Mouse (Mus musculus) gastrocnemius, postnatal 14 days (tissue): Measurements from ENCODE around the gene Tex19.2. TPM values are rescaled to one million over a fixed set of nuclear protein-coding genes. Genes with fewer than 3 reads are reported as not detected.
"Not testable (repeated sequence)": the region's sequence is repeated elsewhere in the genome, so short reads cannot be mapped to it uniquely, and the experiment has no call there.

ENCODE experiments used
- DNase-seq: peaks from one replicate; pipeline ENCODE4 v3.0.0; 2021; ENCODE audit warnings: mixed read lengths
- intact Hi-C: fragments of 180-260 bp; cut with DNase I; formaldehyde crosslinking; loops from one replicate; pipeline ENCODE4 v1.15.1; 2025; ENCODE audit warnings: low total_unique reads
- total RNA-seq, 2 experiments: library from RNA; stranded (reverse); gene quantifications; 2 replicates each; pipeline ENCODE4 v1.2.3; 2021

The Tex19.2 gene
- total RNA-seq, 2 experiments from 2014 or later, result not detected

DNA sequence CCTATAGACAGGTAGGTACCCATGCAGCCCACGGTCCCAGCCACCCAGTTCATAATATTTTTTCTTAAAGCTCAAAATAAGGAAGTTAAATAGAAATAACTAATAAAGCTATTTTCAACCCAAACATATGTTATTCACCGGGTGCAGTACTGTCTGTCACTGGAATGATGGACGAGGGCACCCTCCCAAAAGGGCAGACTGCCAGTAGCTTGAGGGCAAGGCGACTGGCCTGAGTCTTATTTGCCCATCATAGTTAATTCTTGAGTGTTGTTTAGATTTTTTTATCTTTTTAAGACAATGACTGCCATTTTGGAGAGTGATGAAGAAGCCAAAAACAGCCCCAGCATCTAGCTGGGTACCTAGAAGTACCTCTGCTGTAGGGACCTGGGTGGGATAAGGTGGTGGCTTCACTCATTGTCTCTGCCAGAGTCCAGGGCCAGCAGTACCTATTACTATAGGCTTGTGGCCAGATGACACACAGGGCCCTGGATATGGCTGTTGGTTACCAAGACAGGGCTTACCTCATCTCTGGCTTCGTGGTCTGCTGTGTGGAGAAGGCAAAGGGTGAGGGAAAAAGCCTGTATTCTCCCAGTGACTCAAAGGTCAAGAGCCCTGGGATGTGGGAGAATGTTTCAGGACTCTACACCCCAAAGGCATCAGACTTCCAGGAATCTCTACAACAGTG, 6.2 kb downstream of the Tex19.2 start:
- intact Hi-C loops, result no loop called here
- no peak for DNase-seq

DNA sequence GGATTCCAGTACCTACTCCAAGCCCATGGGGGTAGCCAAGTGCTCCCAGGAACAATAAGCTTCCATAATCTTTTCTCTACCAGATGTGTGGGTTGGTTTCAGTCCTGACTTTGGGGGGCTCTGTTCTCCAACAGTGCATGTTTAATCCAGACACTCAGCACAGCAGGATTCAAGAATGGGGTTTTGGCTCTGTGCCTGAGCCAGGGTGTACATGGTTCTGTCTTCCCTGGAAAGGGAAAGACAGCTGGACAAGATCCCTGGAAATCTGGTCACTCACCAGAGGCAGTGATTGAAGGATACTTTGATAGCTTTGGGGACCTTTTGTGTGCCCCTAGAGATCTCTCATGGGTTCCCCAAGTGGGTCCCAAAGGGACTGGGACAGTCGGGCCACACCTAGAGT, 6.9 kb downstream of the Tex19.2 start:
- intact Hi-C loops, result no loop called here
- DNase-seq, result no peak

- no peak for DNase-seq
- intact Hi-C loops, result no loop called here
Measured at GRCm38 (mm10) chr11:121111051-121111450, 7.4 kb downstream of the Tex19.2 start.

DNA sequence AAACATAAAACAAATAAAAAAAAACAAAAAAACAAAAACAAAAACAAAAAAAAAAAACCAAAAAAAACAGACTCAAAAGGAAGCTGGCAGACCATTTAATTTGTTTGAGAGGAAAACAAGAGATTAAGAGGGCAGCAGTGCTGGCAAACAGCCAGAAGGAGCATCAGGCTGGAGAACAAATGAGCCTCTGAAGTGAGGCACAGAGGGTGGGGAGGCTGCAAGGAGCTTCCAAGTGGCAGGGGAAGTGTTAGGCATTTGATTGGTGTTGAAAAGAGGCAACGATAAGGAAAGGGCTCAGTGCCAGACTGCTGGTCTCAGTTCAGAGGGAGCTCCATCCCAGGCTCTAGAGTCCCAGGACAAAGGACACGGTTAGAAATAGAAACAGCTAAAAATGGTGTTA, 8.5 kb downstream of the Tex19.2 start:
- no peak for DNase-seq
- intact Hi-C loops, result no loop called here

GRCm38 (mm10) chr11:121108061-121108460, 10.4 kb downstream of the Tex19.2 start:
- no peak for DNase-seq
- intact Hi-C loops, result no loop called here

- DNase-seq, intact Hi-C loops: not testable (repeated sequence)
Measured at GRCm38 (mm10) chr11:121107242-121107641, 11.2 kb downstream of the Tex19.2 start.

DNA sequence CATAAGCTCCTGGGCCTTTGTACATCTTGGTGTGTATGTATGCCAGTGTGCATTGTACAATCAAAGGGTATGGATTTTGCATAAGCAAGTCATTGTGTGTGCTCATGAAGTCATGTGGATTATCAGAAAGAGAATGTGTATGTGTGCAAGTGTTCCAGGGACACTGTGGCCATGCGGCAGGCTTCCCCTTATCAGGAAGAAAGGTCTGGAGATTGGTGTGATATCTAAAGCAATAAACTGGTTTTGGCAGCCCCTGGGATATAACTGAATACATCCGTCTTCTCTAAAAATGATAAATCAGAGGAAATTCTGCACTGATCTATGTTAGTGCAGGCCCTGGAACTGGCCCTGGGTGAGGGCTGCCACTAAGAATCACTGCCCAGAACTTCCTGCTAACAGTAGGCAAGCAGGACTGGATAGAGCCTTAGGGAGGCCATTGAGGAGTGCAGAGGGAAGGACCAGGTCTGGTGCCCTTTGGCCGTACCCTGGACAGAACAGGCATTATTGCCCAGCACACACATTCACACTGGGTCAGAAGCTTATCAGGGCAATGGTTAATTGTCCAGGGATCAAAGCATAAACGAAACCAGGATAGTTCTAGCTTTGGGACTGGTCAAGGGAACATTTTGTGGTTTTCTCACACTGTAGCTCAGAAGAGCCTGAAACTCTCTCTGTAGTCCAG, 17.2 kb downstream of the Tex19.2 start:
- no peak for DNase-seq
- intact Hi-C loops, result no loop called here

GRCm38 (mm10) chr11:121100692-121101091, 17.8 kb downstream of the Tex19.2 start:
- DNase-seq, result no peak
- intact Hi-C loops, result no loop called here

DNA sequence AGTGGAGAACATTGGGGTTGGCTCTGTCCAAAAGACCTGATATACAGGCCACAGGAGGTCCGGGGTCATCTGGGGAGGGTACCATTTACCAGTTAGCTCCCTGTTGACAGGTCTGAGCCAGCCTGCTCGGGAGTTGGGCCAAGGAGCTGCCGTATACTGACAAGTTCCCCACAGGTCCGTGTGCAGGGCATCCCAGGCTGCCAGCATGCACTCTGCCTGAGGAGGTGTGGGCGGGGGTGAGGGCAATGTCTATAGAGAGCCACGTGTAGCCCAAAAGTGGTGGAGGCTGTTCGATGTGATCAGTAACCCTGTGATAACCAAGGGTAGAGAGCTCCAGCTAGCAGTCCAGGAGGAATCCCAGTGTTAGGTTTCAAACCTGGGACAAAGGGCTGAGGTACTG, 18.7 kb downstream of the Tex19.2 start:
- intact Hi-C loops, result no loop called here
- no peak for DNase-seq

- intact Hi-C loops, result no loop called here
- no peak for DNase-seq
Measured at GRCm38 (mm10) chr11:121092606-121093585, 25.6 kb downstream of the Tex19.2 start.

- intact Hi-C loops, result no loop called here
- DNase-seq, result no peak
Measured at GRCm38 (mm10) chr11:121090943-121091342, 27.5 kb downstream of the Tex19.2 start.

GRCm38 (mm10) chr11:121089756-121090546, 28.5 kb downstream of the Tex19.2 start:
- no peak for DNase-seq
- intact Hi-C loops, result no loop called here

DNA sequence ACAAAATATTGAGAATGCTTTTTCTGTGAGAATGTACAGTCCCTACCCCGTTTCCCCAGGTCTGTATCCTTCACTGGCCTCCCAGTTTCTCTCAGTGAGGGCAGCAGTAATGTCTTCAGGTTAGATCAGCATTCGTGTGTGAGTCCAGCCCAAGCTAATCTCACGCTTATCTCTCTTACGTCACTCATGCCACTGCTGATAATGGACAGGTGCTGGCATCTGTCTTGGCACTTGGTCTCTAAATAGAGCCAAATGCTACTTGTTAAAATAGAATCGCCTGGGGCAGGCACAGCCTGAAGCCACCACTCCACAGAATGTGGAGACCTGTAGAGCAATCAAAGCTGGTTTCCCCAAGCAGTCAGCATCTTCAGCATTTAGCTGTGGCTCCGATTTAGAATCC, 29.5 kb downstream of the Tex19.2 start:
- intact Hi-C loops, result no loop called here
- no peak for DNase-seq

DNA sequence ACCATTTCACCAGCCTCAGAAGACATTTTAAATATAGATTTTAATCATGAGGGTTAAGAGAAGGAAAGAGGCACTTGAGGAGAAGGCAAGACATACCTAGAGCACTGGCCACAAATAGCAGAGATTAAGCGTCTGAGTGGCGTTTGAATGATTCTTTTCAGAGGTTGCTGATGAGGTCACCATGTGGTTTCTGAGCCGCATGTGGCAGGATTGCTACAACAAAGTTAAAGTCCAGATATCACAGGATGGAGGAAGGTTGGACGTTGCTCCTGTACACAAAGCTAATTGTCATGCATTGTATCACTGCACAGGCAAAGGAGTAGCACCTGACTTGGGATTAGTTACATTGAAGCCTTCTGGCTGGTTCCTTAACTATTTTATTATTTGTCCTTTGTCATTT, 32.2 kb downstream of the Tex19.2 start:
- intact Hi-C loops, result no loop called here
- DNase-seq, result no peak

GRCm38 (mm10) chr11:121085181-121085580, 33.3 kb downstream of the Tex19.2 start:
- DNase-seq, result no peak
- intact Hi-C loops, result no loop called here

DNA sequence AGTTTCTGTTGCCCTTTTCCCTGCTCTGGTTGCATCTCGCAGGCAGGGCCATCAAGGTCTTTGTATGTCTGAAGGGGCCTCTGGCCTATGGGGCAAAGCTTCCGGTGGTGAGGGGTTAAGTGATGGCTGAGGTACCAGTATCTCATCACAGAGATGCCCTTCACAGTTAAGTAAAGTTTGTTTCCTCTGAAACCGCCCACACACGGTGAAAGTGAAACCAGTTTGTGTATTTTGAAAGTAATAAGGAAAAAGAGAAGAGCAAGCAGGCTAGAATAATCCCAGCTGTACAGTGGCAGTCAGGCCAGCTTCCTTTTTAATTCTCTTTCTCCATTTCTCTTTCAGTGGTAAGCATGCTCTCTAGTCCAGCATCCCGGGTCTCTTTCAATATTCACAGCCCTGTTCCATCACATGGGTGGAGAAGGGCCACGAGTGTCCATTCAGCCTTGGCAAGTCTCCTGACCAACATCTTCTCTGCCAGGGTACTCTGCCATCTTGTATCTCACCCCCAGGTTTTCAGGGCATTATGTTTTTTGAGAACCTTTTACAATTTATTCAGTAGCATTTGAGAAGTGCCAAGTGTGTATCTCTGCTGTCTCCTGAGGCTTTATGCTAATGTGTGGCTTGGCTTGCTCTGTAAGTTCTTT, 35.5 kb downstream of the Tex19.2 start:
- DNase-seq, result no peak
- intact Hi-C loops, result no loop called here

DNA sequence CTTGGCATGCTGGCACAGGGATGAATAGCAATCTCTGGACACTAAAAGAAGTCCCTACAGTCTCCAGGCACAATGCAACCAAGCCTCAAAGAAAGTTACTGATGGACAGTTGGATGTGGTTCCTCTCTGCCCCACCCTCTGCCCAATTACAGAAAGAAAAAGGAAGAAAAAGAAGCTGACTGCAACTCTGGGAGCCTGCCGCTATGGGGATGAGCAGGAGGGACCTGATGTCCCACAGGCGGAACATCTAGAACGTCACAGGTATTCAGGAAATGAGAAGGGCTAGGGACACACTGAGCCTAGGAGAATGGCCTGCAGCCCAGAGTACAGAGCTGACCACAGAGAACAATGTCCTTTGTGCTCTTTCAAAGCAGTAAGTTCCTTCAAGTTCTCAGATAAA, 36.2 kb downstream of the Tex19.2 start:
- no peak for DNase-seq
- intact Hi-C loops, result no loop called here

- DNase-seq, result no peak
- intact Hi-C loops, result no loop called here
Measured at GRCm38 (mm10) chr11:121081120-121081519, 37.4 kb downstream of the Tex19.2 start, which contains the start of gene Sectm1a. TSS of gene Sectm1a (minus strand) at chr11:121081220.

- intact Hi-C loops, result no loop called here
- DNase-seq, result no peak
Measured at GRCm38 (mm10) chr11:121080330-121080729, 38.1 kb downstream of the Tex19.2 start.
